Mouse (Mus musculus) ovary, postnatal 10 days (tissue): ENCODE results near the gene Nox1.
"Not testable (repeated sequence)": the region's sequence is repeated elsewhere in the genome, so short reads cannot be mapped to it uniquely, and the experiment has no call there.

Experiments
- DNase-seq: peaks from one replicate; pipeline ENCODE4 v3.0.0; 2022; ENCODE audit warnings: low spot score

Gene Nox1

GRCm38 (mm10) chrX:134221856-134222255 lies at the start of gene Nox1:
Gene Nox1, minus strand, starts transcription at chrX:134221956.
- DNase-seq = no peak

GRCm38 (mm10) chrX:134262129-134262528 lies 40.4 kb upstream of the Nox1 start:
- no peak for DNase-seq

- DNase-seq = no peak
These were observed 39.4 kb upstream of the Nox1 start for GRCm38 (mm10) chrX:134261191-134261590.

- no peak for DNase-seq
These were observed 26.4 kb upstream of the Nox1 start for GRCm38 (mm10) chrX:134248202-134248601.

- no peak for DNase-seq
These were observed 24.2 kb upstream of the Nox1 start for GRCm38 (mm10) chrX:134245946-134246345.

DNA sequence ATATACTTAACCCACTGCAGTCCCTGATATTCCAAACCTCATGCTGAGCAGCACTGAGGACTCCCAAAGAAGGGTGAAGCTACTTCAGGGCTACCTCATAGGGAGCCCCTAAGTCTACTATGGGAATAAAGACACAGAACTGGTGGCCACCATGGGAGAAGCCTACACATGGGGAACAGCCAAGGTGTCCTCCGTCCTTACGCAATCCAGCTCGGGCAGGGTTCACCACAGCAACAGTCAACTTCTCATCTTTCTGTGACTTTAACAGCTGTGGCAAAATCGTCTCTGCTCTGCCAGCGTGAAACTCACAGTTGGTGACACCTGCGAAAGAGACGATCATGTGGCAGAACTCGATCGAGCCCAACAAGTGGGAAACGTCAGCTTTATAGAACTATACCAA lies 16.5 kb upstream of the Nox1 start:
- DNase-seq = no peak

DNA sequence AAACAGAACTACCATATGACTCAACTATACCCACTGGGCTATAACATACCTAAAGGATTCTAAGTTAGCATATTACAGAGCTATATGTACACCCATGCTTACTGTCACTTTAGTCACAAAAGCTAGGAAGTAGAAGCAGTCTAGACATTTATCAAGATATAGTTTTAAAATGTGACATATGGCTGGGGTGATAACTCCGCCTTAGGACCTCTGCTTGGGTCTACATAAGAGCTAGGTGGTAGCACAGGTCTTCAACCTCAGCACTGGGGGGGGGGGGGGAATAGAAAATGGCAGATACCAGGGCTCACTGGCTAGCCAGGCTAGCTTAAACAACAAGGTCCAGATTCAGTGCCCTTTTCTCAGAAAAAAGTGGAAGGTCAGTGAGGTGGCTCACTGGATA lies 11.3 kb upstream of the Nox1 start:
- no peak for DNase-seq

DNA sequence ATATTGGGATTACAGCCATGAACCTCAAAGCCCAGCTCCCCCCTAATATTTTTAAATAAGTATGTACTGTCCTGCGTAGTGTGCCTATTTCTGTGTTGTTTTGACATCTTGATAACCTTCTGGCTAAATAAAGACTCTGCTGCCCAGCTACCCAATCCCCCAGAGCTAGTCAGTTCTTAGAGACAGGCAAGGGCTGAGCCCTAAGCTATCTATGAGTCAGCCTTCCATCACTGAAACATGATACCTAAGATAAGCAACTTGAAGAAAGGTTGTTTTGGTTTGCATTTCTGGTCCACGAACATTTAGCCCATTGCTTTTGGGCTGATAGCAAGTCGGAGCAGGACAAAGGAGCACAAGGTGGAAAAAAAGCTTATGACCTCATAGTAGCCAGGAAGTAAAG lies 1.1 kb downstream of the Nox1 start:
- no peak for DNase-seq

GRCm38 (mm10) chrX:134218161-134218560 lies 3.6 kb downstream of the Nox1 start:
- DNase-seq = no peak

DNA sequence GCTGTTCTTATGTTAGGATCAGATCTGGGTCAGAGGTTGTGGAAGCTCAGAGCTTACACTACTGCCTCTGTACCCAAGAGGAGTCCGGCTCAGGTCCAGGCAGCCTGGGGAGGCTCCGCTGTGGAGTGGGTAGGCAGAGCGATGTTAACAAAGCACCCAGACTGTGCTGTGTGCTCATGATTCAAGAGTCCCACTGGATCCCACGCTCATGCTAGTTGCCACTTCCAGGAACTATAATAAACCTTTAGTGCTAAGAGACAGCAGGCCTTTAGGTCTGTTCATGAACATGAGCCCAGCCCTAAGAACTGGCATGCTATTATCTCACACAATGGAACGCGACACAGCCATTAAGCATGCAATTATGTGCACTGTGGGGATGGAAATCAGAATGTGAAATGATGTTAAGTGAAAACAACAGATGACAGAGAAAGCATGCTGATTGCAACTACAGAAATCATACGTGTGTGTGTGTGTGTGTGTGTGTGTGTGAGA lies 10.6 kb downstream of the Nox1 start:
- DNase-seq = no peak

GRCm38 (mm10) chrX:134208491-134208890 lies 13.3 kb downstream of the Nox1 start:
- DNase-seq = no peak

DNA sequence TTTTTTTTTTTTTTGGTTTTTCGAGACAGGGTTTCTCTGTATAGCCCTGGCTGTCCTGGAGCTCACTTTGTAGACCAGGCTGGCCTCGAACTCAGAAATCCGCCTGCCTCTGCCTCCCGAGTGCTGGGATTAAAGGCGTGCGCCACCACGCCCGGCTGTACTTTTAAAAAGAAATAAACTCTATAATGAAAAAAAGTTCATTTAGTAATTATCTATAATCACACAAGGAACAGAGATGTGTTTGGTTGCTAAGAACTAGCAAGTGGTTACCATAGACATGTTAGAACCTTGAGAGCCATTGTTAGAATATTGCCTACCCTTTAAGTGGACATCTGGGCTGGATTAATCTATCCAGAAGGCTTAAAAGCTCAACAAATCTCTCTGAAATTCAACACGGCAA lies 34.6 kb downstream of the Nox1 start, which contains the start of gene Arl13a:
TSS of gene Arl13a (plus strand) at position 301 of the 400 bp plus-strand sequence.
- DNase-seq = not testable (repeated sequence)

DNA sequence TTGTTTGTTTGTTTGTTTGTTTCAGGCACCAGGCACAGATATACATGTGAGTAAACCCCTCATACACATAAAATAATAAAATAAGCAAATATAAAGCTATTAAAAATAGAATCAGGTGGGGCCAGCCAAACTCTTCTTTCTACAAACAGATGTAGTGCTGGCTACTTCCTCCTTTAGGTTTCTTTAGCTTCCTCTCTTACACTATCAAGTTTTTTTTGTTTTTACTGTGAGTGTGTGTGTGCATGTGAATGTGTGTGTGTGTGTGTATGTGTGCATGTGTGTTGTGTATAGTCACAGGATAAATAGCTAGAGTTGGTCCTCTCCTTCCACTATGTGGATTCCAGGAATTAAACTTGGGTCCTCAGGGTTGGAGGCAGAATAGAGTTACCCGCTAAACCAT lies 47.1 kb downstream of the Nox1 start:
- DNase-seq = no peak

- DNase-seq = no peak
These were observed 51.2 kb downstream of the Nox1 start for GRCm38 (mm10) chrX:134170584-134170983.

GRCm38 (mm10) chrX:134163484-134163883 lies 58.3 kb downstream of the Nox1 start:
- DNase-seq = no peak

- DNase-seq = no peak
These were observed 58.9 kb downstream of the Nox1 start for GRCm38 (mm10) chrX:134162826-134163225.

DNA sequence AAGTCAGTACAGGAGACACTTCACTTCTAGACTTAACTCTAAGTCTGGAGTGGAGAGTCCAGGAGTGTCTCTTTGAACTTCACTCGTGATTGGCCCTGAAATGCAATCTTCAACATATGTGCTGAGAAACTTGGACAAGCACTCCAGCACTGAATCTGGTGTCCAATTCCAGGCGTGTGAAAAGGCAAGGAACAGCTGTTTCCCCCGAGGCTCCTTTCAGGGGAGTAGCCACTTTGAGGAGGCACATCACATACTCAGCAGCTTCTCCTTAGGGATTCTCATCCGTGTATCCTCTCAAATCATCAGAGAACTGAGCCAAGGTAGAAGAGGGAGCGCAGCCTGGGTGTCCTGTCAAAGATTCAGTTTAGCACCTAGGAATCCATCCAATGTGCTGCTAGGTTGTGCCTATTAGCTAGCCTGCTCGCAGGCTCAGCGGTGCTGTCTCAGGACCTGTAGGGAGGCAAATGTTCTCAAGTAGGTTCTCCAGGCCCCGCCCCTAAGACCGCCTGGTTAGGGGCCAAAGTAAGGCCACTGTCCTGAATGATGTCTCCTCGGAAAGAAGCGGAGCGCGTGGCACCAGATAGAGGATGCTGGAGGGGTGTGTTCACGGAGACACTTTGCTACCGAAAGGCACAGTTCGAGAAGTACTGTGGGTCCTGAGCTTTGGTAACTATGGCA lies 59.6 kb downstream of the Nox1 start, which contains the start of gene Xkrx:
TSS of gene Xkrx (minus strand) at position 34 of the 678 bp plus-strand sequence.
- no peak for DNase-seq

- no peak for DNase-seq
These were observed 61.3 kb downstream of the Nox1 start for GRCm38 (mm10) chrX:134160442-134160841.

DNA sequence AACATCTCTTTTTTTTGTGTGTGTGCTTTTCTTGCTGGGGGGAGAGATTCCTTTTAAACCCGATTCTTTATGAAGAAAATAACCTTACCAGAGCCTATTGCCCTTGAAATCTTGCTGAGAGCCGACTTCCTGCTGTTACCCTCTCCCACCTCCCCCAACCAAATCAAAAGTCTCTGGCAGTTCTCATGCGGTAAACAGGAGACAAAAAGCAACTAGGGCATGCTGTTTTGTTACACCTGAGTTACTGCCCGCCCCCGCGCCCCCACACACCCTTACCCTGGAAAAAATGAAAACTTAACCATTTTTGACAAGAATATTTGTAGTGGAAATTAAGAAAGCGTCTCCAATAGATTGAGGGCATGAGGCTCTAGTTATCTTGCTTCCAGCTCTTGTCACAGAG lies 63.6 kb downstream of the Nox1 start:
- no peak for DNase-seq

- no peak for DNase-seq
These were observed 79.8 kb downstream of the Nox1 start for GRCm38 (mm10) chrX:134141986-134142385.

DNA sequence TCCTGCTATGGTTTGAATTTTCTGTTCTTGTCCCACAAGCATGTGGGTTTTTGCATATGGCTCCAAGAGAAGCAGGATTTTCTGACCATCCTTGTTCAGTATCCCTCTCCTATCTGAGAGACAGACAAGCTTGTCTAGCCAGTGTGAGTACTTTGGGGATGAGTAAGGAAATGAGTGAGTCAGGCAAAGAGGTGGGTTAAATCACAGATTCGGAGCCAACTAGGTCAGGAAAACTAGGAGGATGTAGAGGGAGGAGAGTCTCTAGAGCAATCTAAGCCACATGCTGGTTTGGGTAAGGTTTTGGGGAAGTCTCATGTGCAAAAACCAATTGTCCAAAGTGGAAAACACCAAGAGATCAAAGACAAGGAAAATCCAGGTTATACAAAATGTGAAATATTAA lies 80.2 kb downstream of the Nox1 start:
- no peak for DNase-seq

GRCm38 (mm10) chrX:134140024-134140423 lies 81.7 kb downstream of the Nox1 start:
- DNase-seq = no peak

DNA sequence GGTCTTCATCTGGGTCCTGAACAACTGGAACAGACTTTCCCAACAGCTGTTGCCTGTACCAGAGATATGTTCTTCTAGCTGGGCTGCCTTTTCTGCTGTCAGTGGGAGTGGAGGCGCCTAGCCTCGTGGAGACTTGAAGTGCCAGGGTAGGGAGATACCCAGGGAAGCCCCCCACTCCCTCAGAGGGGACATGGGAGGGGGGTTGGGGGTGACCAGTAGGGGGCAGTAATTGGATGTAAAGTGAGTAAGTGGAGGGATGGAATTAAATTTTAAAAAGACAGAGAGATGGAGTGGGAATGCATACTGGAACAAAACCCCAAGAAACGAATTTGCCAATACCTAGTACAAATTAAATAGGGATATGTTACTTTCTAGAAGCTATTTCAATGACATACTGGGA lies 87.9 kb downstream of the Nox1 start:
- DNase-seq = no peak

- no peak for DNase-seq
These were observed 89.5 kb downstream of the Nox1 start for GRCm38 (mm10) chrX:134132295-134132694.
